Mouse (Mus musculus) embryo, embryonic 11.5 days (tissue): ENCODE results near the gene Nipal4.

ENCODE experiments used
- DNase-seq: peaks from one replicate; pipeline ENCODE4 v3.0.0-alpha.2; 2012; ENCODE audit warnings: low read depth, low spot score

Nipal4 gene

DNA sequence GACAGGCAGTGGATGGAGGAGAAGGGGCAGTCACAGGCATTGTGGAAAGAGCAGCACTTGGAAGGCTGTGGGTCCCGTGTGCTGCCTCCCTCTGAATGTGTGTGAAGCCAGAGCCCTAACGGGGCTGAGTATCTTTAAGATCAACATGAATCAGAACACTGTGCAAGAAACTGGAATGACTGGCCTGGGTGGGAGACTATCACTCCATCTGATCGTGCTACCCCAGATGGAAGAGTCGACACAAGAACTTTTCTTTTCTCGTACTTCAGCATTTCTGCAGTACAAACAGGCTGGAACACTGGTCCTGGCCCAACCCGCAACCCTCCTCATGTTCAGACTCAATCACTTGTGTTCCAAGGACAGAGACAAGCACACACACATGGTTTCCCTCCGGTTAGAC, 2.2 kb upstream of the Nipal4 start:
- DNase-seq = no peak

DNA sequence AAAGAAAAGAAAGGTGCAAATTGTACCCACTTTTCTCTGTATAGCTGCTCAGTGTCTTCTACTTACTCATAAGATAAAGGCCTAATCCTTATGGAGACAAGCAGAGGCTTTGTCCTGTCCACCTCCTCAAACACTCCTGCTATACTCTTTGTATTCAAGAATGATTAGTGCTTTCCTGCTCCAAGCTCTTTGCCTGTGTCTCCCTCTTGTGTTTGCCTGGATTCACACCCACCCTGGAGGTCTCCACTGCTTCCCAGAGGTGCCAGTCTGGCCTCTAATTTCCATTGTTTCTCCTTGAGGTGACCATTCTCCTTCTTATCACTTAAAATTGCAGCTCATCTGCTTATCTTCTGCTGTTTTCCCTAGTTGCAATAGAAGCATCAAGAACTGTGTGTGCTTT, 8.8 kb downstream of the Nipal4 start:
- DNase-seq = no peak

DNA sequence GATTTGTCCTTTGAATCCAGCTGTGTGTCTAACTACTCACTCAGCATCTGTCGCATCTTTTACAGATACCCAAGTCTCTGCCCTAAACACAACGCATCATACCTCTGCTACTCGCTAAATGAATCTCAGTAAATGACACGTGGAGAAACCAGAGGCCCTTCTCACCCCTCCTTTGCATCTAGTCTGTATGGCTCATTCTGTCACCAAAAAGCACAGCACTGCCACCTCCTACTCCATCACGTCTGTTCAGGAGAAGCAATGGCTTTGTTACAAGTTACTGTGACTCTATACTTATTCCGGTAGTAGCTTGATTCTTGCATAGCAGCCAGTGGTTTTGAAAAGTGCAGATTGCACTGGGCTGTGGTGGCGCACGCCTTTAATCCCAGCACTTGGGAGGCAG, 9.4 kb downstream of the Nipal4 start:
- no peak for DNase-seq

DNA sequence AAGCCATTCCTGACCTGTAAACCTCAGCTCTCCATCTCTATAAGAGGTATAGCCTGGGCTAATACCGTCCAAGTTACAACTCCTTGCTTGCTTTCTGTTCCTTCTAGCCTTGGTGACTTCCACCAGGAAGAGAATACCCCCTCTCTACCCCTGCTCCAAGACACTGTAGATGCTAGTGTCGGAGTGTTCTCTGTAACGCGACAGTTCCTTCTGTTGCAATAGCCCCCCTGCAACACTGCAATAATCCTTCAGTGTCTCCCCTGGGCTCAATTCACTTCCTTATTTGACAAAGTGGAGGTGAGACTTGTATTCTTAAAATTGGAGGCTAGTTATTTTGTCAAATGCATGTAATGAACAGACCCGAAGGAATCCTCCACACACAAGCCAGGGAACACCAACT, 19.7 kb downstream of the Nipal4 start:
- no peak for DNase-seq

DNA sequence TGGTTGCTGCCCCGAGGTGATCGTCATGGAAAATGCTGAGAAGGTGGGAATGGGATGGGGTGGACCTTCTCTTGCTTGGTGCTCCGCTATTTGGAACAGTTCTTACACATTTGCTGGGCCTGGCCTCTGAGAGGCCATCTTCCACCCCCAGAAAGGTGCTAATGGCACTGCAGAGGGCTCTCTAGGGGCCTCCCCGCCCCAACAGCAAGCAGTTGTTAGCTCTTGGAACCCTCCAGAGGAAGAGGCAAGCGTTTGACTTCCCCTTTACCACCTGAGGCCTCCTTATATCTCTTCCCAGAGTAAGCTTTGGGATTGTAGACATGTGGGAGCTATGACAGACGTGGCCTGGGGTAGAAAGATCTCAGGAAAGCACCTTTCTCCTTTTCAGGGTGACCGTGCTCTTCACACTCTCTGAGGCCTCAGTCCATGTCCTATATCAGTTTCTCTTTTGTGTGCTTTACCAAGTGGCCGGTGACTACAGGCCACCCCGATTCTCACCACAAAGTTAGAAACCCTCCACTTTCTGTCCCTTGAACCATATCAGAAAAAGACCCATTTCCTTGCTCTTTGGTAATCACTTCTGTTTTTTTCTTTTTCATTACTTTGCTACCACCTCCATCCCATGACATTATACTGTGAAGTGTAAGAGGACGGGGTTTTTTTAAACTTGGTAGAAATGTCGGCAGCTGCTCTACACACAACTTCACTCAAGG, 21.0 kb downstream of the Nipal4 start:
- no peak for DNase-seq

DNA sequence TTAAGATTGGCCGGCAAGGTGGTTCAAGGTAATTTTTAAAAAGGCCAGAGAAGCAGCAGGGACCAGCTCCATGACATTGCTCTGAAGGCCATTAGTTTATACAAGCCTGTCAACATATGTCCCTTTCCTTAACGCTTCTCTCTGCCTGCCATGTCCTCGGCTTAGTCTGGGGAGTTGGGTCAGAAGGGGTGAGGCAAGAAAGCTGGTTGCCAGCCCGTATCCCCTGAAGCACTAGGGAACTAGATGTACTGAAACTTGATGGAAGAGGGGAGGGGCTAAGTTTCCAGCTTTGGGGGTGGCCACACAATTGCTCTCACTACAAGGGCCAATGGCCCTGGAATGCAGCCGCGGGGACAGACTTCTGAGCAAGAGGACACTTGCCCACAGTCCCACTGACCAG, 23.0 kb downstream of the Nipal4 start:
- DNase-seq = no peak

DNA sequence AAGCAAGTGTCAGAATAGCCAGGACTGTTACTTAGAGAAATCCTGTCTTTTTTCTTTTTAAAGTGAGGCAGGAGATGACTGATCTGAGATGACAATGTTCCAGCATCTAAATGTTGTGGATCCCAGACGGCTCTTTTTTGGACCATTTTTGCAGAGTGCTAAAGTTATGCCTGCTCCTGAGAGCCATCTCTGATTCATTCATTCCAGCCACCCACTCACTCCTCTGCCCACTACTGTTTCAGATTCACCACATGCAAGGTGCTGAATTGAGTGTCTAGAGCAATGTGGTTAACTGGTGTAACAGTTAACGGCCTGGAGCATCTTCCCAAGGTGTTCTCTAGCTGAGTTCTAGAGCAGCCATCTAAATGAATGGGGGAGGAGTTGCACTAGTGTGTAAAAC, 31.4 kb downstream of the Nipal4 start:
- no peak for DNase-seq

DNA sequence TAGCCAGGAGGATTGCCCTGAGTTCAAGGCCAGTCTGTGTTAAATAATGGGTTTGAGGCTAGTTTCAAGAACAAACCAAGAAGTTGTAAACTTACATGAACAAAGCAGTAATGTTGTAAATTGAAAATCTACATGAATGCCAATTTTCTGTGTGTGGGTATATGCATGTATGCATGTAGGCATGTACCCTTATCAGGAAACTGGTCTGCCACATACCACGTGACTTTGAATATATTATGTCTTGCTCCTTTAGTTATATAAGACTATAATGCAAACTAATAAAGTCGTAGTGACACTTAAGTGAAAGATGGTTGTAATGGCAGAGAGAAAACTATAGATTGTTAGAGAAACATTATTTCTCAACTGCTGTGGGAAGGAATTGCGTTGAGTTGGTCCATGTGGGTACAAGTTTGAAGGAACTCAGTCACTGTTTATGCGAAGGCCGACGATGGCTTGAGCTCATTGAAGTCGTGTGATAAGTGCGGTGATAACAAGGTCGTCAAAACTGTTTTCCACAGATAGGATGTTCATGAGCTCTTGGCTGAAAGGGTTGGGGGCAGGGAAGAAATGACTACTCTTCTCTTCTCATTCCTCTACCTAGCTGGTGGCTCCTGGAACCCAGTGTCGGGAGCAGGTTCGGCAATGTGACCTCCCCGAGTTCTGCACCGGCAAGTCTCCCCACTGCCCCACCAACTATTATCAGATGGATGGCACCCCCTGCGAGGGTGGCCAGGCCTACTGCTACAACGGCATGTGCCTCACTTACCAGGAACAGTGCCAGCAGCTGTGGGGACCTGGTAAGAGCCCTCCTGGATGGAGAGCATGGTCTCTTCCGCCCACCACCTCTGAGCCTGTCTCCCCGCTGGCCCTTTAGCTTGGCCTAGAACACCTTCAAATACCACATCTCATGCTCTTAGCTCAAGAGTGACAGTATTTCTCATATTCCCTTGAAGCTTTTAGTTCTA, 35.0 kb downstream of the Nipal4 start:
- DNase-seq = no peak

DNA sequence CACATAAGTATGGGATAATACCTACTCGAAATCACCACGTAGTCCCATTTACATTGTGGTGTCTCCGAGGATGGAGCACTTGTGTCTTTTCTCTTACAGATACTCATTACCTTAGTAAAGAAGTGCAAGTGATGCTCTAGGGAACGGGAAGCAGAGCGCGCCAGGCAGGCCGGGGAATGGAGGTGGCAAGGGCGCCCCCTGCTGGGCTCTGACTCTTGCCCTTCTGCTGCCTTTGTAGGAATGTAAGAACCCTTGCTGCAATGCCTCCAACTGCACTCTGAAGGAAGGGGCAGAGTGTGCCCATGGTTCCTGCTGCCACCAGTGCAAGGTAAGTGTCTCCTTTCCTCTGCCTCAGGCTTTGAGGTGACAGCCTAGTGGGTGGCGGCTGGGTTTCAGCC, 37.8 kb downstream of the Nipal4 start:
- peak; percentile 13 for DNase-seq

DNA sequence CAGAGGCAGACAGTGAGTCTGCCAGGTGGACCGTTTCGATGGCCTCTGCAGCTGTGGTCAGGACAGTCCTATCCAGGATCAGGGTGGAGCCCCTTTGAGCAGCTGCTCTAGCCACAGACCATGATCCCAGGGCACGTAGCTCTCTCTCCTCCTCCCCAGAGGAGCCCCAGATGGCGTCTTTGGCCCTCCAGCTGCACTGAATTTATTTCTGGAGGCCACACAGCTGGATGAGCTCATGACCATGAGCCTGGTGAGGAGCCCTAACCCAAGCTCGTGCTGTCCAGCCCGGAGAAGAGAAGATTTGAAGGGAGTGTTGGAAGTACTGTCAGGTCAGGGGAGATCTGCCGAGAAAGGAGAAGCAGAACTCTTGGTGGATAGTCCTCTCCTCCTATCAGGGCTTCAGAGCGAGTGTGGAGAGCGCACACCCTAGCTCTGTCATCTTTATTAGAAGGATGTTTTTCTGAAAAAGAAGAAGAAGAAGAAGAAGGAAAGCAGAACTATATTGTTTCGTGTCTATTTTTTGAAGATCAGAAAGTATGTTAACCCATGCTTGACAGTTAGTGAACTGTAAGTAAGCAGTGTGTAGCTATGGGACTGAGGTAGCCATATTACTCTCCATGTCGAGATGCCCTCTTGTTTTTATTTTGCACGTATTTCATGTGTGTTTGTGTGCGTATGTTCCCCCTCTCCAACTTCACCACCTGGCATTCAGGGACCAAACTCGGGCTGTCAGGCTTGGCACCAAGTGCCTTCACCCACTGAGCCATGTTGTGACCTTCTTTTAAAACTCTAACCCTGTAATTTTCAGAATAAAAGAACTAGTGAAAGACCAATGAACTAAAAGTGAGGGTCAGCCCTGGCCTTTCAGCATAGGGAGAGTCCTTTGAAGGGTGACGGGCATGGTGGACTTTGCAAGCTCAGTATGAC, 38.4 kb downstream of the Nipal4 start:
- no peak for DNase-seq

DNA sequence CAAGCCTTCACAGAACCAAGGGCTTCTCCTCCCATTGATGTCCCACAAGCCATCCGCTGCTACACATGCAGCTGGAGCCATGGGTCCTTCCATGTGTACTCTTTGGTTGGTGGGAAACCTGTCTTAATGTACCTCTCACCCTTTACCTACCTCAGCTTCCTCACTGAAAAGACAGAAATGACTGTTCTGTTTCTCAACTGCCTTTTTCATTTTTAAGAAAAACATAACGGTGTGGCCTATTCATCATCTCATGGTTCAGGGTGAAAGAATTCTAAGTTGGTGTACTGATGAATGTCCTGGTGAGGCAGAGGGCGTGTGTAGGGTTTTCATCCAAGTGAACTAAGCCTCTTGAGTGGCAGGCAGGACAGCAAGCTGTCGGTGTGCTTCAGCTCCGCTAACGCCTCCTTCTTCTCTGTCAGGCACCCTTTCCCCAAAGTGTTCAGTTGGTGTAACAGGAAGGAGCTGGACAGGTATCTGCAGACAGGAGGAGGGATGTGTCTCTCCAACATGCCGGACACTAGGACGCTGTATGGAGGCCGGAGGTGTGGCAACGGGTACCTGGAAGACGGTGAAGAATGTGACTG, 39.4 kb downstream of the Nipal4 start:
- no peak for DNase-seq

DNA sequence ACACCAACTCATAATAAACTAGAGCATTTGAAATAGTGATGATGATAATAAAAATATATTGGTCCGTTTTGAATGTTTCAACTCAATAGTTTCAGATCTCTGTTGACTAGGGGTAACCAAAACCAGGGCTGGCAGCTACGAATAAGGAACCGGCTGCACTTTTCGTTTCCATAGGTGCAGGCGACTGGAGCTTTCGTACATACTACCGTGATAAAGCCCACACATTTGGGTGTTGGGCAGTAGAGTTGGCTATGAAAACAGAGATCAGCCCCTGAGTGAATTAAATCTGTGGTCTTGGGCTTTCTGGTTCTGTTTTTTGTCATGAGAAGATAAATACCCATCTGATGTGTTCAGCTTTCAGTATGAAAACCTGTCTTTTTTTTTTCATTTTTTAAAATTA, 40.0 kb downstream of the Nipal4 start:
- no peak for DNase-seq

DNA sequence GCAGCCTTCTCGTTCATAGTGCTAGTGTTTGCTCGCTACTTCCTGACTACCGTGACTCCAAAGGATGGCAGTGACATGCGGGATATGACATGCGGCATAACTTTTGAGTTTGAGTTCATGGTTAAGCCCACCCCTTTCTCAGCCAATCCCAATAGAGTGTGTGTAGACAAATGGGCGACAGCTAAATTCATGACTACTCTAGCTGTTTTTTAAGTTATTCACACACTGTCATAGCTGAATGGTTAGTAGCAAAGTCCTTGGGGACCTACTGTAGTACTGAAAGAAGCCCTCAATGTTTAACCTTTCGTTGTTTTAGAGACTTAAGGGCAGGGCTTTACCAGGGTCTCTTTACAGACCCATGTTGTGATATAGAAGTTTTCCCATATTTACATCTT, 40.5 kb downstream of the Nipal4 start:
- DNase-seq = no peak

DNA sequence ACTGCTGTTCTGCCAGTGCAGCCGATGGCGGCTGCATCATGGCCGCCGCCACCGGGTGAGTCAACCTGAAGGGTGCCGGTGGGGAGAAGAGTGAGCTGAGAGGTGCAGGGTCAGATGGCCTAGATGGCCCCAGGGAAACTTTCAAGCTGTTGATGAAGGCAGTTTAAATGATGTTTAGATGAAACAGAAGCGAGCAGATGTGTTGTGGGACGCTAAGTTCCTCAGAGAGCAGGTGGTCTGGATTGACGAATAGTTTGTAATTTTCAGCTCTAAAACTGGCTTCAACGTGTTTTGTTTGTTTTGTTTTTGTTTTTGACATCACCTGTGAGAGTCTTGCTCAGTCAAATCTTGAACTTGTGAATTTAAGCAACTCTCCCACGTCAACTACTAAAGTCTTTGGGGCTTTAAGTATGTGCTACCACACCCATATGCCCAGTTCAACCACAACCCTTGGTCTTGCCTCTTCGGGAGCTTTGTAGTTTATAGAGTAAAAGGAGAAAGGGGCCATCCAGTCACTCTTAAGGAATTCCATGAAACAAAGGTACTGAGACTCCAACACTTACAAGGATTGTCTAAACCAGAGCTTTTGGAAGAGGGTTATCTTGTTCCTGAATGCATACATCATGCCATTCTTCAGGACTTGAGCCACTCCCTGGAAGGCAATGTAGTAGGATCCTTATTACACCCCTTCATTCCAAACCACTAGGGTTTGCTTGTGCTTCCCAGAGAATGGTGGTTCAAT, 41.0 kb downstream of the Nipal4 start:
- DNase-seq = no peak

DNA sequence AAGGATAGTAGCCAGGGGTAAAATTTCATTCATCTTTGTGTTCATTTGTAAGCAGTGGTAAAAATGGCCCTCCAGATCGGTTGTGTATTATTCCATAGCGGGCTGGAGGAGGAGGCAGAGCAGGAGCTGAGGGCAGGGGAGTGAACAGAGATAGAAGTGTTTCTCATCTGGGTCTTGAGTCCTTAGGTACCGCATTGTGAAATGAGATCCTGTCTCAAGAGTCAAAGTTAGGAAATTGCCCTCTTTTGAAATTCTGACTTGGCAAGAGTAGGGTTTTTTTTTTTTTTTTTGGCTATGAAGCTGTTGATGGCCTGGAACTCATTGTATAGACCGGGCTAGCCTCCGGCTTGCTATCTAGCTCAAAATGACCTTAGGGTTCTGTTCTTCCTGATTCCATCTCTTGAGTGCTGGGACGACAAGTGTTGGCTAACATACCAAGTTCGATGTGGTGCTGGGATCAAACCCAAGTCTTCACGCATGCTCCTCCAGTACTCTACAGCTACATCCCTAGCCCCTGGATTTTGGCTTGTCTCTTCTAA, 42.9 kb downstream of the Nipal4 start:
- DNase-seq = no peak

DNA sequence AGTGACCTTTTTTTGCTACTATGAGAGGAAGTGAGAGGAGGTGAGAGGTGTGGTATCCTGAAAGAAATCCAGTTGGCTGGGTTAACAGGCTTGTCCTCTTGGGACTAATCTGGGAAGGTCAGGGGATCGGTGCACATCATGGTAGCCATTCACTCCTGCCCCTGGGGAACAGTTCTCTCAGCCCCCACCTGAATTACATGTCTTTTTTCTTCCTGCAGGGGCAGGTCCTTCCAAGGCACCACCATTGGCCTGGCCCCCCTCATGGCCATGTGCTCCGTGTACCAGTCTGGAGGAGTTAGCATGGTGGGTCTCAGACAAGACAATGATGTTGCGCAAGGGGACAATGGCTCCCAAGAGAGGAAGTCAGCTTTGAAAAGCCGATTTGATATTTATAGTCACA, 43.4 kb downstream of the Nipal4 start:
- no peak for DNase-seq

DNA sequence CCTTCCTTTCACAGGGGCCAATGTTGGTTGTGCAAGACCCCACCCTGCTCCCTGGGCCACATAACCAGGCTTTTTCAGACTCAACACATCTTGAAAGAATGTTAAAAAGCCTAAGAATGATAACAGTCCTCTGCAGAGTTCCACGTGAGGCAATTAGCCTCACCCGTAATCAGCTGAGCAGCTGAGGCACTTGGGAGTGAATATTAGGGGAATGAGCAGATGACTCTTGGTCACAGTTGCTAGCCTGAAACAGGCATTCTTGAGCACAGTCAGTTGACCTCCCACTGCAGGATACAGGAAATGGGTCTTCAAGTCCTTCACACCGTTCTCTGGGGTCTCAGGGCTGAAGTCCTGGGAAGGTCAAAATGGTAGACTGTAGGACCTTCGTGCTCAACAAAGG, 44.6 kb downstream of the Nipal4 start:
- no peak for DNase-seq

DNA sequence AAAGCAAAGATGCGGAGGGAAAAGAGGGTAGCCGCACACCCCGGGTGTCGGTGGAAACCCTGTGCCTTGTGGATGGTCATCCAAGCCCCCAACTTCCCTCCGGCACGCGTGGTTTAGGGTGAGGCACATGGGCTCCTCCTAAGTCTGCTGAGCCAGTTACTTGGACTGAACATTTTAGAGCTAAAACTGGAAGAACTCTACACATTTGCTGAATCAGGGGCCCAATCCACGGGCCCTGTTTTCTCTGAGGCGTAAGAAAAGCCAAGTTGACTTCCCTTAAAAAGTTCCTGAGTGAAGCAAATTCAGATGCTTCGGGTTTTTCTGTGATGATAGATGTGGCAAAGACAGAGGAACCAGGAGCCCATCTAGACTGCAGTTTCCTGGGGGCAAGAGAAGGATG, 46.2 kb downstream of the Nipal4 start:
- no peak for DNase-seq

DNA sequence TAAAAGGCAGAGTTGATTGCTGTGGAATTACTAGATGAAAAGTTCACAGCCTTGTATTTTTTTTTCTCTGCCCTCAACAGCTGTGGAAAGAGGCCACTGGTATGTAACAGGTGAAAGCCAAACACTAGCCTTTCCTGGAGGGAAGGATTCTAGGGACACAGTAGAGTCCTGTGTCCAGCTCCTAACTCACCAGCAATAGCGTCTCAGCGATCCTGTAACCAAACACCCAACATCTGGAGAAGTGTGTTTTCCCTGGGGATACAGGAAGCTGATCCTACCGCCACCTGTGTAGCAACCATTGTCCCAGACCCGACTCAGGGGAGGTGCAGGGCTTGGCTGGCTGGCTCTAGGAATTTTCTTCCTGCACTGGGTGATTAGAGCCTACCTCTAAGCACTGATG, 46.7 kb downstream of the Nipal4 start:
- DNase-seq = no peak

DNA sequence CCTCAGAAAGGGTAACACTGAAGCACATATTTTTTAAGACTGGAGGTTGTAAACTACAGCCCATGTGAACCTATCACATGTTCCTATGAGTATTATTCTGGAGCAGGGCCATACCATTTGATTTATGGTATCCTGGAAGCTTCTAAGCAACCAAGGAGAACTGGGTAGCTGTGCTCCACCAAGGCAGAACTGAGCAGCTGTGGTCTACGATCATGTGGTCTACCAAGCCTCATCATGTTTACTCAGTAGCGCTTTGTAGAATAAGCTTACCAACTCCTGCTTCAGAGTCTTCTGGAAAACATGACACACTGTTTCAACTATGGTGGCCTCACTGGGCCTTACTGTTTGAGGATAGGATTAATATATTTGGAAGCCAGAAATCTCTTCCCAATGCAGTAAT, 49.8 kb downstream of the Nipal4 start:
- no peak for DNase-seq
